Mouse (Mus musculus): Measurements from ENCODE around the gene Phgr1. TPM values are rescaled to one million over a fixed set of nuclear protein-coding genes. Genes with fewer than 3 reads are reported as not detected.

Gene Phgr1
- total RNA-seq, 2 experiments from 2014 or later: not detected

GRCm38 (mm10) chr2:118750476-118750875 lies 22.1 kb upstream of the Phgr1 start:
- no peak for DNase-seq (ENCODE audit: low spot score)

- DNase-seq (ENCODE audit: low spot score): no peak
Measured at GRCm38 (mm10) chr2:118751896-118752791, 20.4 kb upstream of the Phgr1 start.

GRCm38 (mm10) chr2:118752792-118753108 lies 19.8 kb upstream of the Phgr1 start:
- DNase-seq (ENCODE audit: low spot score): no peak

- DNase-seq (ENCODE audit: low spot score): no peak
Measured at GRCm38 (mm10) chr2:118754143-118754542, 18.4 kb upstream of the Phgr1 start.

- DNase-seq (ENCODE audit: low spot score): no peak
Measured at GRCm38 (mm10) chr2:118755407-118755806, 17.2 kb upstream of the Phgr1 start.

GRCm38 (mm10) chr2:118756103-118756502 lies 16.5 kb upstream of the Phgr1 start:
- no peak for DNase-seq (ENCODE audit: low spot score)

- no peak for DNase-seq (ENCODE audit: low spot score)
Measured at GRCm38 (mm10) chr2:118759828-118760227, 12.7 kb upstream of the Phgr1 start.

- DNase-seq (ENCODE audit: low spot score): no peak
Measured at GRCm38 (mm10) chr2:118760311-118761025, 12.1 kb upstream of the Phgr1 start.

GRCm38 (mm10) chr2:118761358-118761757 lies 11.2 kb upstream of the Phgr1 start:
- DNase-seq (ENCODE audit: low spot score): no peak

- DNase-seq (ENCODE audit: low spot score): peak; percentile 94
Measured at GRCm38 (mm10) chr2:118761906-118762783, 10.4 kb upstream of the Phgr1 start, which contains the start of gene Ccdc9b. Gene Ccdc9b, minus strand, starts transcription at chr2:118762661.

GRCm38 (mm10) chr2:118762784-118763148 lies 9.8 kb upstream of the Phgr1 start:
- no peak for DNase-seq (ENCODE audit: low spot score)

GRCm38 (mm10) chr2:118763469-118763868 lies 9.1 kb upstream of the Phgr1 start:
- DNase-seq (ENCODE audit: low spot score): no peak

GRCm38 (mm10) chr2:118764094-118764831 lies 8.3 kb upstream of the Phgr1 start:
- DNase-seq (ENCODE audit: low spot score): peak; percentile 46

- no peak for DNase-seq (ENCODE audit: low spot score)
Measured at GRCm38 (mm10) chr2:118764875-118765274, 7.7 kb upstream of the Phgr1 start.

- DNase-seq (ENCODE audit: low spot score): no peak
Measured at GRCm38 (mm10) chr2:118766041-118767033, 6.2 kb upstream of the Phgr1 start.

GRCm38 (mm10) chr2:118774536-118774935 lies 2.0 kb downstream of the Phgr1 start:
- DNase-seq (ENCODE audit: low spot score): no peak

GRCm38 (mm10) chr2:118775396-118775795 lies 2.8 kb downstream of the Phgr1 start:
- DNase-seq (ENCODE audit: low spot score): no peak

- no peak for DNase-seq (ENCODE audit: low spot score)
Measured at GRCm38 (mm10) chr2:118775846-118776245, 3.3 kb downstream of the Phgr1 start.

- DNase-seq (ENCODE audit: low spot score): no peak
Measured at GRCm38 (mm10) chr2:118776295-118776694, 3.7 kb downstream of the Phgr1 start.

- DNase-seq (ENCODE audit: low spot score): no peak
Measured at GRCm38 (mm10) chr2:118778418-118778817, 5.8 kb downstream of the Phgr1 start.

Measured in gastrocnemius, adult 18-20 months (tissue).